ENCODE assay signal across 8 mouse cellular contexts in genomic region chr2:32311443-32312317, GRCm38 (mm10). TPM values are rescaled to one million over a fixed set of nuclear protein-coding genes. Genes with fewer than 3 reads are reported as not detected.
DNase-seq lines count a peak whose midpoint lies in the region; ATAC-seq and TF ChIP-seq lines count a peak whose summit lies in the region.

No protein-coding gene starts in this region.

- no peak for TF ChIP-seq EP300 in stomach, postnatal 0 days (optimal IDR thresholded peaks at IDR 0.05)

- no peak for TF ChIP-seq POLR2A in thymus, adult 2 months (IDR thresholded peaks at IDR 0.05; ENCODE audit: control insufficient read depth, extremely low read depth, insufficient read depth, low read length, poor library complexity)

- peak overlapping the region; percentile 70 for H3K9ac ChIP-seq in limb, embryonic 15.5 days
- H3K9ac ChIP-seq in stomach, postnatal 0 days (ENCODE audit: low read length) = peak overlapping the region; percentile 70

- 13% methylated on average over 39 of the region's 42 CpGs for WGBS in thymus, adult 2 months
- 6% methylated on average over 40 of the region's 42 CpGs for WGBS in limb, embryonic 15.5 days
- 11% methylated on average over 37 of the region's 42 CpGs for WGBS in stomach, postnatal 0 days

- H3K4me1 ChIP-seq in erythroblast, embryonic 14.5 days (ENCODE audit: control insufficient read depth) = peaks cover 14% of the 10 kb centered on the region
- H3K4me1 ChIP-seq in thymus, adult 2 months (replicated peaks; ENCODE audit: control insufficient read depth, insufficient read depth, low read length) = peaks cover 11% of the 10 kb centered on the region
- peaks cover 54% of the 10 kb centered on the region for H3K4me1 ChIP-seq in limb, embryonic 15.5 days
- H3K4me1 ChIP-seq in stomach, postnatal 0 days (replicated peaks; ENCODE audit: control insufficient read depth, insufficient read depth) = peaks cover 5% of the 10 kb centered on the region

- H3K4me2 ChIP-seq in limb, embryonic 15.5 days = peak overlapping the region; percentile 98
- peak overlapping the region; percentile 100 for H3K4me2 ChIP-seq in stomach, postnatal 0 days (replicated peaks; ENCODE audit: low read depth)

- peak overlapping the region; percentile 40 for H3K4me3 ChIP-seq in erythroblast, embryonic 14.5 days (replicated peaks)
- H3K4me3 ChIP-seq in thymus, adult 2 months (ENCODE audit: control insufficient read depth, insufficient read depth, low read length) = peak overlapping the region; percentile 8; the same call in 1 of the 2 replicates
- H3K4me3 ChIP-seq in limb, embryonic 15.5 days = peak overlapping the region; percentile 64
- peak overlapping the region; percentile 60 for H3K4me3 ChIP-seq in stomach, postnatal 0 days (ENCODE audit: low read depth, low read length)

- ATAC-seq in erythroblast, adult 5-6 weeks (replicated peaks; ENCODE audit: low FRiP score, poor library complexity, severe bottlenecking) = no peak
- no peak for ATAC-seq in limb, embryonic 15.5 days (ENCODE audit: insufficient number of reproducible peaks, low FRiP score, low TSS enrichment, low read depth)
- ATAC-seq in stomach, postnatal 0 days (ENCODE audit: low FRiP score, low TSS enrichment) = no peak

- peaks cover 24% of the 10 kb centered on the region for H3K36me3 ChIP-seq in erythroblast, embryonic 14.5 days (ENCODE audit: control insufficient read depth)
- H3K36me3 ChIP-seq in thymus, adult 2 months (ENCODE audit: control insufficient read depth, insufficient read depth, low read length) = no peaks in the 10 kb centered on the region
- H3K36me3 ChIP-seq in limb, embryonic 15.5 days = peaks cover 54% of the 10 kb centered on the region
- peaks cover 2% of the 10 kb centered on the region; the same call in 1 of the 2 replicates for H3K36me3 ChIP-seq in stomach, postnatal 0 days (ENCODE audit: control insufficient read depth, insufficient read depth, low read length)

- no peaks in the 10 kb centered on the region for H3K9me3 ChIP-seq in erythroblast, embryonic 14.5 days (ENCODE audit: control insufficient read depth, low read length)
- H3K9me3 ChIP-seq in limb, embryonic 15.5 days = no peaks in the 10 kb centered on the region
- H3K9me3 ChIP-seq in stomach, postnatal 0 days (ENCODE audit: control insufficient read depth, low read length) = no peaks in the 10 kb centered on the region

- TF ChIP-seq CTCF in thymus, adult 2 months (IDR thresholded peaks at IDR 0.05; ENCODE audit: borderline replicate concordance, control insufficient read depth, extremely low read depth, insufficient read depth, low read length, poor library complexity) = no peak
- TF ChIP-seq CTCF in stomach, postnatal 0 days (IDR thresholded peaks at IDR 0.05; ENCODE audit: low read depth) = peak; percentile 39

- no peak overlapping the region for H3K27ac ChIP-seq in thymus, adult 2 months (ENCODE audit: control insufficient read depth, insufficient read depth, low read length)
- H3K27ac ChIP-seq in limb, embryonic 15.5 days = peak overlapping the region; percentile 81
- H3K27ac ChIP-seq in stomach, postnatal 0 days (replicated peaks) = 0 out of 2 replicates have a peak overlapping the region, but pooled peaks have one; percentile 40

- no peak for DNase-seq in thymus, adult 2 months
- no peak for DNase-seq in thymus, postnatal 0 days (ENCODE audit: low spot score)
- DNase-seq in stomach, postnatal 0 days (ENCODE audit: low spot score) = no peak
- DNase-seq in thymus, postnatal 14 days = no peak
- no peak for DNase-seq in right cerebral cortex, postnatal 4 days

- peaks cover 53% of the 10 kb centered on the region for H3K27me3 ChIP-seq in erythroblast, embryonic 14.5 days (ENCODE audit: control insufficient read depth)
- H3K27me3 ChIP-seq in thymus, adult 2 months (ENCODE audit: control insufficient read depth, insufficient read depth, low read length) = peaks cover 14% of the 10 kb centered on the region; the same call in 1 of the 2 replicates
- H3K27me3 ChIP-seq in limb, embryonic 15.5 days = no peaks in the 10 kb centered on the region
- H3K27me3 ChIP-seq in stomach, postnatal 0 days (ENCODE audit: control insufficient read depth, insufficient read depth, low read length) = no peaks in the 10 kb centered on the region

RNA-seq across cellular contexts. Expression of gene Swi5, which starts 23.8 kb away (rescaled TPM):
- polyA plus RNA-seq in erythroblast, embryonic 14.5 days (2012) = 21.0 and 41.0 TPM in 2 replicates
- 30.4 and 97.8 TPM in 2 replicates for total RNA-seq in erythroblast, adult 5-6 weeks (2015; ENCODE audit: low replicate concordance)
- 76.9 and 89.4 TPM in 2 replicates for total RNA-seq in erythroblast, adult 5-6 weeks (2017; ENCODE audit: low replicate concordance)
- 147 and 168 TPM in 2 replicates for polyA plus RNA-seq in thymus, adult 2 months (2012; rRNA removed)
- polyA plus RNA-seq in thymus, postnatal 0 days (2015; fragmentation: Nextera tagmentation; extraction: Ambion mirVana) = 429 and 466 TPM in 2 replicates
- polyA plus RNA-seq in limb, embryonic 15.5 days (2015; fragmentation: Nextera tagmentation; extraction: Ambion mirVana) = 370 and 413 TPM in 2 replicates
- 254 and 313 TPM in 2 replicates for polyA plus RNA-seq in stomach, postnatal 0 days (2015; fragmentation: Nextera tagmentation; extraction: Ambion mirVana)

RNA-seq across cellular contexts. Expression of gene Golga2, which starts 24.5 kb away (rescaled TPM):
- polyA plus RNA-seq in erythroblast, embryonic 14.5 days (2012) = 4.1 and 4.4 TPM in 2 replicates
- total RNA-seq in erythroblast, adult 5-6 weeks (2015; ENCODE audit: low replicate concordance) = 6.3 and 11.1 TPM in 2 replicates
- total RNA-seq in erythroblast, adult 5-6 weeks (2017; ENCODE audit: low replicate concordance) = 34.5 and 44.0 TPM in 2 replicates
- 36.6 and 37.5 TPM in 2 replicates for polyA plus RNA-seq in thymus, adult 2 months (2012; rRNA removed)
- polyA plus RNA-seq in thymus, postnatal 0 days (2015; fragmentation: Nextera tagmentation; extraction: Ambion mirVana) = 11.6 and 15.4 TPM in 2 replicates
- 36.5 and 36.6 TPM in 2 replicates for polyA plus RNA-seq in limb, embryonic 15.5 days (2015; fragmentation: Nextera tagmentation; extraction: Ambion mirVana)
- polyA plus RNA-seq in stomach, postnatal 0 days (2015; fragmentation: Nextera tagmentation; extraction: Ambion mirVana) = 18.1 and 18.5 TPM in 2 replicates

RNA-seq across cellular contexts. Expression of gene Ciz1, which starts 40.4 kb away (rescaled TPM):
- 19.4 and 20.0 TPM in 2 replicates for polyA plus RNA-seq in erythroblast, embryonic 14.5 days (2012)
- 18.6 and 38.2 TPM in 2 replicates for total RNA-seq in erythroblast, adult 5-6 weeks (2015; ENCODE audit: low replicate concordance)
- total RNA-seq in erythroblast, adult 5-6 weeks (2017; ENCODE audit: low replicate concordance) = 21.2 and 33.5 TPM in 2 replicates
- polyA plus RNA-seq in thymus, adult 2 months (2012; rRNA removed) = 517 and 528 TPM in 2 replicates
- polyA plus RNA-seq in thymus, postnatal 0 days (2015; fragmentation: Nextera tagmentation; extraction: Ambion mirVana) = 30.5 and 37.6 TPM in 2 replicates
- polyA plus RNA-seq in limb, embryonic 15.5 days (2015; fragmentation: Nextera tagmentation; extraction: Ambion mirVana) = 42.7 and 46.2 TPM in 2 replicates
- polyA plus RNA-seq in stomach, postnatal 0 days (2015; fragmentation: Nextera tagmentation; extraction: Ambion mirVana) = 14.0 and 16.1 TPM in 2 replicates

RNA-seq across cellular contexts. Expression of gene Dnm1, which starts 41.5 kb away (rescaled TPM):
- polyA plus RNA-seq in erythroblast, embryonic 14.5 days (2012) = 0.03 TPM in 1 of 2 replicates, not detected in the other
- total RNA-seq in erythroblast, adult 5-6 weeks (2015; ENCODE audit: low replicate concordance) = not detected in 2 replicates
- not detected in 2 replicates for total RNA-seq in erythroblast, adult 5-6 weeks (2017; ENCODE audit: low replicate concordance)
- 10.7 and 12.1 TPM in 2 replicates for polyA plus RNA-seq in thymus, adult 2 months (2012; rRNA removed)
- polyA plus RNA-seq in thymus, postnatal 0 days (2015; fragmentation: Nextera tagmentation; extraction: Ambion mirVana) = 0.69 and 0.83 TPM in 2 replicates
- 20.5 and 26.6 TPM in 2 replicates for polyA plus RNA-seq in limb, embryonic 15.5 days (2015; fragmentation: Nextera tagmentation; extraction: Ambion mirVana)
- 5.6 and 6.2 TPM in 2 replicates for polyA plus RNA-seq in stomach, postnatal 0 days (2015; fragmentation: Nextera tagmentation; extraction: Ambion mirVana)

RNA-seq across cellular contexts. Expression of gene Uck1, which starts 51.7 kb away (rescaled TPM):
- 2.1 and 2.6 TPM in 2 replicates for polyA plus RNA-seq in erythroblast, embryonic 14.5 days (2012)
- total RNA-seq in erythroblast, adult 5-6 weeks (2015; ENCODE audit: low replicate concordance) = 0.96 and 3.1 TPM in 2 replicates
- 4.0 and 11.6 TPM in 2 replicates for total RNA-seq in erythroblast, adult 5-6 weeks (2017; ENCODE audit: low replicate concordance)
- 109 and 127 TPM in 2 replicates for polyA plus RNA-seq in thymus, adult 2 months (2012; rRNA removed)
- 66.9 and 72.4 TPM in 2 replicates for polyA plus RNA-seq in thymus, postnatal 0 days (2015; fragmentation: Nextera tagmentation; extraction: Ambion mirVana)
- 62.2 and 68.1 TPM in 2 replicates for polyA plus RNA-seq in limb, embryonic 15.5 days (2015; fragmentation: Nextera tagmentation; extraction: Ambion mirVana)
- 32.2 and 34.8 TPM in 2 replicates for polyA plus RNA-seq in stomach, postnatal 0 days (2015; fragmentation: Nextera tagmentation; extraction: Ambion mirVana)

Comparison
In these comparisons a context has a peak if more than half of its experiments do, and no peak if none do; other contexts are left out.
1. RNA of gene Ciz1, which starts 40.4 kb away (polyA plus RNA-seq): 517 to 528 TPM in thymus, adult 2 months; 42.7 to 46.2 TPM in limb, embryonic 15.5 days, 30.5 to 37.6 TPM in thymus, postnatal 0 days, 19.4 to 20.0 TPM in erythroblast, embryonic 14.5 days and 14.0 to 16.1 TPM in stomach, postnatal 0 days; every median in the first group is over 10 times any median in the second.
2. H3K4me3 ChIP-seq: peak in every context shown above with its lines; median percentile 64 in limb, embryonic 15.5 days; 60 in stomach, postnatal 0 days; 40 in erythroblast, embryonic 14.5 days; 8 in thymus, adult 2 months.